Mouse (Mus musculus): ENCODE measurements around the gene Calca. TPM values are rescaled to one million over a fixed set of nuclear protein-coding genes. Genes with fewer than 3 reads are reported as not detected.
"Not testable (repeated sequence)": the region's sequence is repeated elsewhere in the genome, so short reads cannot be mapped to it uniquely, and the experiment has no call there.

The Calca gene
- polyA plus RNA-seq, 1 experiment from 2014 or later, result 10.0 TPM

DNA sequence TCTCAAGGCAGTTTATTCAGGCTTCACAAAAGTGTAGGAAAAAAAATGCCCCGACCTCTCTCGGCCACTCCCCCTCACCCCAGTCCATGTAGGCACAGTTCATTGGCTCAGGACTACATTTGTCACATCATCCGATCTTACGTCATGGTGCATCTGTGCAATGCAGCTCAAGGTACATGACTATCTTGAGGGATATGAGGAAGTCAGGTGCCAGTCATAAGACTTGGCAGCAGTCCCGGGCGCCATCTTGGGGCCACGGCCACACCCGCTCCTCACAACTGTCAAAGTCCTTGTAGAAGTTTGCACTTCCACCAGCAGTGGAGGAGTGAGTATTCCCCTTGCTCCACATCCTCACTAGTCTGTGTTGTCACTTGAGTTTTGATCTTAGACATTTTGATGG, 41.8 kb downstream of the Calca start:
- 94% methylated on average over 8 of the region's 8 CpGs for WGBS
- H3K4me3 ChIP-seq (ENCODE audit: low read depth, low read length); ATAC-seq; H3K36me3 ChIP-seq (ENCODE audit: control insufficient read depth, insufficient read depth, low read length); H3K9ac ChIP-seq (ENCODE audit: low read depth, low read length); H3K4me1 ChIP-seq (ENCODE audit: control insufficient read depth, insufficient read depth, low read length); H3K27ac ChIP-seq (ENCODE audit: low read length); H3K27me3 ChIP-seq (ENCODE audit: control insufficient read depth, insufficient read depth, low read depth, low read length); H3K4me2 ChIP-seq (ENCODE audit: low read length); H3K9me3 ChIP-seq (replicated peaks; ENCODE audit: control insufficient read depth, low read length, poor library complexity, severe bottlenecking): not testable (repeated sequence)

DNA sequence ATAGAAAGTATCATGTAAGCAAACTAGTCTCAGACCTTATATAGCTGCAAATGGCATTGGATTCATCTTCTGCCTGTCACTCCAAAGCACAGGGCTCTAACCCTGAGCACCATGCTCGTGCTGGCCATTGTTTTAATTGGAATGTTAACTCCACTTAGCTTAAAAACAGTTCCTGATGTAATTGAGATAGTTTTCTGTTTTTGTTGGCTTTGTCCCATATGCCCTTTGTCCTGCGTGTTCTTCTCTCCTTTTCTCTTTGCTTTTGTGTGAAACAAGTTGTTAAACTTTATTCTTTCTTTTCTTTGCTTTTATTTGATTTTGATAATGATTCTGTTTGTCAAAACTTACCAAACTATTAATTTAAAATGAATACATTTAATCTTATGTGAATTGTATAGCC, 53.7 kb downstream of the Calca start:
- no peak overlapping the region for H3K4me3 ChIP-seq (ENCODE audit: low read depth, low read length)
- H3K27ac ChIP-seq (ENCODE audit: low read length), result no peak overlapping the region
- H3K9me3 ChIP-seq (replicated peaks; ENCODE audit: control insufficient read depth, low read length, poor library complexity, severe bottlenecking), result no peaks in the 10 kb centered on the region
- no peaks in the 10 kb centered on the region for H3K27me3 ChIP-seq (ENCODE audit: control insufficient read depth, insufficient read depth, low read depth, low read length)
- 50% methylated on average over 2 of the region's 2 CpGs for whole genome bisulfite sequencing
- H3K4me2 ChIP-seq (ENCODE audit: low read length), result no peak overlapping the region
- no peak overlapping the region for H3K9ac ChIP-seq (ENCODE audit: low read depth, low read length)
- ATAC-seq, result no peak
- H3K4me1 ChIP-seq (ENCODE audit: control insufficient read depth, insufficient read depth, low read length), result no peaks in the 10 kb centered on the region
- H3K36me3 ChIP-seq (ENCODE audit: control insufficient read depth, insufficient read depth, low read length), result no peaks in the 10 kb centered on the region

Other genes with a start within 250 kb of the Calca start
- 3.6 and 4.1 TPM in 2 replicates for gene Pde3b, start 221.1 kb downstream of the Calca start, polyA plus RNA-seq (2015; fragmentation: Nextera tagmentation; extraction: Ambion mirVana)
- 1.4 and 1.8 TPM in 2 replicates for gene Cyp2r1, start 73.4 kb downstream of the Calca start, polyA plus RNA-seq (2015; fragmentation: Nextera tagmentation; extraction: Ambion mirVana)
- 0.39 TPM in 1 of 2 replicates, not detected in the other for gene Calcb, start 82.3 kb upstream of the Calca start, polyA plus RNA-seq (2015; fragmentation: Nextera tagmentation; extraction: Ambion mirVana)
- 1.3 and 1.7 TPM in 2 replicates for gene Insc, start 107.3 kb upstream of the Calca start, polyA plus RNA-seq (2015; fragmentation: Nextera tagmentation; extraction: Ambion mirVana)